Mouse (Mus musculus): Measurements from ENCODE around the gene Dnhd1. TPM values are rescaled to one million over a fixed set of nuclear protein-coding genes. Genes with fewer than 3 reads are reported as not detected.

The Dnhd1 gene
- 1 to 10 TPM; 5.9 to 7.1 TPM for total RNA-seq (2021)
- long read RNA-seq, experiment 1, partial matches to known transcripts: 2 of 2 reads
- long read RNA-seq, experiment 1, other reads (novel, unspliced or antisense): 0 of 2 reads
- long read RNA-seq, experiment 2, partial matches to known transcripts: 0 of 1 reads
- long read RNA-seq, experiment 2, other reads (novel, unspliced or antisense): 1 of 1 reads

DNA sequence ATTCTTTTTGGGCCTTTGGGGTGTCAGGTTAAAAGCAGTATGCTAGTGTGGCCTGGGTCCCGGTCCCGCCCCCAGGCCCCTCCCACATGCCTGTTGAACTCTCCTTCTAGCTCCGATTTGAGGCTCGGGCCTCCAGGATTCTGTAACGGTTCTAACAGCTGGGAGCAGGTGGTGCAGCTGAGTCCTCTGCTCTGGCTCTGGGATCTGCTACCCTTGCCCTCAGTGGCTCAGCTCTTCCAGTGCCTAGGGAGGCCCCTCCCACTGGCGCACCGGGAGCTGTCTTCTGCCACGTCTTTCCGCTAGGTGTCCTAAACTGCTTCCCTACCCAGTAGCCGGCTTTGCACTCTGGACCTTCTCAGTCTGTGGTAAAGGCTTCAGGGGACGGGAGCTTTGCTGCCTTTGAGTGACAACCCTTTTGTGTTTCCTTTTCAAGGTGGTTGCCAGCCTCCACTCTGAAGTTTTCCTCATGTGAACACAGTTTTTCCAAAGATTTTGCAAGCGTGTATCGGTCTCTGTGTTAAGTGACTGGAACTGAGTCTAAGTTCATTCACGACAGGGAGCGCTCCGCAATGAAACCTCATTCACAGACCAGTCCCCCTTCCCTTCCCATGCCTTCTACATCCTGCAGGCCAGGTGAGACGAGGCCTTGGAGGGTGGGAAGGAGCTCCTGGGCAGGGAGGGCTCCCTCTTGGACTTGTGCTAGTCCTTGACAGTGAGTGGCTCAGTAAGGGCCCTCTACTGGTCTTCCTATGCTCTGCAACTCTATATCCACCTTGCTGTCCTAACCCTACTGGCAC, at the start of gene Dnhd1:
Gene Dnhd1, plus strand, starts transcription at position 189 of the 797 bp plus-strand sequence.
- DNase-seq (ENCODE audit: low spot score in 2 of 2): peak in 1 of 2 experiments; percentile 54

DNA sequence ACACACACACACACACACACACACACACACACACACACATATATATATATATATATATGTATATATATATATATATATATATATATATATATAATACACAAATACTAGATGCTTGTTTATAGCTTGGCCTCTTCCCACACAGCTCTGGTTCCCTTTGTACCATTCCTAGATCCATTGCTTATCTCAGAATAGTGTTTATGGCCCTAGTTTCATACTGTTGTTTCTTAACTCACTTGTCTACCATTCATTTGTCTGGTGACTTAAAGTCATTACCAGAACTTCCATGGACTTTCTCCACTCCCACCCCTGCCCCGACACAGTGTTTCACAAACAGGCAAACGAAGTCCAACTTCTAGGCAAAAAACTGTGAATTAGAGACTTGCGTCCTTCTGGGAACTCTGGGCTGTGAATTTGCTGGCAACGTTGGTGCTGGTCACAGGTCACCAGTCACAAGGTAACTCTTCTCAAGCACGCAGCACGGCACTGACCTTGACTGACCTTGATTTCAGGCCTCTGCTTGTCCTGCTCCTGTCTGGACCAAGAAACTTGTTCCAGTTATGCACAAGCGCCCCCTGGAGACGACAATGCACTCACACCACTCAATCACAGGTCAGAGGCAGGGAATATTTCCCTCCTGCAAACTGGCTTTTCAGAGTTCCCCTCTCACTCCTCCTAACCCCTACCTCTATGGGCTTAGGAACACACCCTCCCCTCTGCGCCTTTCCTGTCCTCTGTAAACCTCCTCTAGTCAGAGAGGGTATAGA, 47.6 kb upstream of the Dnhd1 start:
- DNase-seq (ENCODE audit: low spot score in 2 of 2): peak; percentile 28 to 34

DNA sequence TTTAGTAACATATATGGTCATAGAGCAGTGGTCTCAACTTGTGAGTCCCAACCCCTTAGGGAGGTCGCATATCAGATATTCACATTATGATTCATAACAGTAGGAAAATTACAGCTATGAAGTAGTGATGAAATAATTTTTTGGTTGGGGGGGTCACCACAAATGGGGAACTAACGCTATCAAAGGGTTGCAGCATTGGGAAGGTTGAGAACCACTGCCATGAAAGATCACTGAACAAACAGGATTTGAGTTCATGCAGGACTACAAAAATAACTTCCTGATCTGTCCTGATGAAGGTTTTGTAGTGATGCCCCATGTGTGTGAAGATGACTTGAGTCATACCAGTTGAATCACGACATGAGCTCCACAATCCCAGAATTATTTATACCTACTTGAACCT, 42.2 kb upstream of the Dnhd1 start:
- no peak for DNase-seq (ENCODE audit: low spot score in 2 of 2)

DNA sequence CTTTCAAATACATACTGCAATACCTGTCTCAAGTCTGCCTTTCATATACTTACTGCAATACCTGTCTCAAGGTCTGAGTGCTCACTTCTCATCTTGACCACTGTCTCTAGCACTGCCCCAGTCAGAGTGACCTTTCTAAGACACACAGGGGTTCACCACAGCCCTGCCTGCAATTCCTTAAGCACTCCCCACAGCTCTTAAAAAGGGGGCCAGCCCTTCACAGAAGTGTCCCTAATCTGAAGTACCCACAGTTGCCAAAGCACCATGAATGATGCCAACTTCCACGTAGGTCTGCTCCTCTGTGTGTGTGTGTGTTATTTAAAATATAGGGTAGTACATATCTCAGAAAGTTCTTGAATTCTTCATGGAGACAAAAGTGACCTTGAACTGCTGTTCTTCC, 38.9 kb upstream of the Dnhd1 start:
- DNase-seq (ENCODE audit: low spot score in 2 of 2): no peak

DNA sequence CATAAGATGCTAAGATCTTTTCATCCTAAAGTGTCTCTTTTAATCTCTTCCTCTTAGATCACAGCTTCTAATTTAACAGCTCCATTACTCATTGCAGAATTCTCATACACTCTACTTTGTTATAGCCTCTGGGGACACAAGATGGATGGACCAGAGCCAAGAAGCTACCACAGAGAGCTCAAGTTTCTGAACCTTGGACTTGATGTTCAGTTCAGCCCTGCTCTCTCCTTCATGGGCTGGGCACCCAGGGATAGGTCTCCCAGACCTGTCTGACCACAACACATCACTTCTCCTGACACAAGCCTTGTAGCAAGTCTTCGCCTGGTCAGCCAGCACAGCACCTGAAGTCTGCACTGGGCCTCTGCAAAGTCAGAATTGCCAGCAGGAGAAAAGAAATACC, 36.2 kb upstream of the Dnhd1 start:
- no peak for DNase-seq (ENCODE audit: low spot score in 2 of 2)

DNA sequence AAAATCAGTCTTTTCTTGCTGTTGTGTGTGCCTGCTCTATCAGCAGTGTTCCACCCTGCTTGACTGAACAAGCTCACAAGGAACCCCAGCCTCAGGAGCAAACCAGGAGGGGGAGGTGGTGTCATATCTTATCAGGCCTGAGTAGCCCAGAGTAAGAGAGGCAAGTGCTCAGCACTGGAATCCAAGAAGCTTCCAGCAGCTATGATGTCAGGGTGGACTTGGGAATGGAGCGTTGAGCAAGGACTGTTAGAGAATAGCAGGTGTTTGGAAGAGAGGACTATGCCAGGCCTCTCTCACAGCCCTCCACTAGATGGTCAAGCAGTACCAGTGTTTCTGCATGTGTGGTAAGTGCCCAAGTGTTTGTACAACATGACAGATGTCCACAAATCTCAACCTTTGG, 34.9 kb upstream of the Dnhd1 start:
- DNase-seq (ENCODE audit: low spot score in 2 of 2): no peak

DNA sequence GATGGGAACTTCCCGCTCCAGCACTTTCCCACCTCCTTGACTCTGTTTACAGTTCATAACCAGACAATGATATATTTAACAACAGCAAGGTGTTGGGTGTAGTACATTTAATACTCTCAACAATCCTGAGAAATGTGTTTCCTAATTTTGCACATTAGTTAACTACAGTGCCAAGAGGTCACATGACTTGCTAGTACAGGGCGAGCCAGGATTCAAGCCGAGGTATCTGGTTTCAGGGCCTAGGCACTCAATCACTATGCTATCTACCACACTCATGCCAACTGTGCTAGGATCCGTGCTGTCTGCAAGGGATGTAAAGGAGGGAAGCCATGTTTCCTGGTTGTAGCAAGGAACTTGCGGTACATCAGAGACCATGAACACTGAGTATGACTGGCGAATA, 34.1 kb upstream of the Dnhd1 start:
- no peak for DNase-seq (ENCODE audit: low spot score in 2 of 2)

DNA sequence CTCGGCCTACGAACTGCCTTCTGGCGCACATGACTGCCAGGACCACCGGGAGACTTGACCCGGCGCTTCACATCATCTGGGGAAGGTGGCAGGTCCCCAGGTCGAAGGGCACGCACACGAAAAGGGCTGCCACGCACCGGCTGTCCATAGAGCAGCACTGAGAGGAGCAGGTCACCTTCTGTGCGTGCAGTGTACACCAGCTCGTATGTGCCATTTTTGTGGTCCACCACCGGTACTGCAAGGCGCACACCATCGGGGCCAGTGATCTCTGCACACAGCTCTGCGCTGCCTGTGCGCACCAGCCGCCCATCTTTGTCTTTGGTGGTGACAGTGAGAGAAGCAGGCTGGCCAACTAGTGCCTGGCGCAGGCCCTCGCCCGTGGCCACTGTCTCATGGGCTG, 32.8 kb upstream of the Dnhd1 start:
- no peak for DNase-seq (ENCODE audit: low spot score in 2 of 2)

DNA sequence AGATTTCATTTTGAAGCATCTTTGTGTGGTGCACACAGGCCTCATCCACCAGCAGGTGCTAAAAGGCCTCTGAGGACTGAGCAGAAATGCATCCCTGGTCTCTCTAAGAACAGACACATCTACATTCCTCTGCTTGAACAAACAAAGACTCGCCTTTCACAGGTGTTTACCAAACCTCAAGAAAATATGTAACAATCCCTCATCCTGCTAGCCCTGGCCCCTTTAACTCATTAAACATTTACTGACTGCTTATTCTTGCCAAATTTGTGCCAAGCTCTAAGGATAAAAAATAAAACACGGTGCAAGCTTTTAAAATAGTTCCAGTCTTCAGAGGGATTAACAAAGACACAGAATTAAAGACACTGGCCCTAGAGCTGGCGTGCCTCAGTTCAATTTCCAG, 30.9 kb upstream of the Dnhd1 start:
- no peak for DNase-seq (ENCODE audit: low spot score in 2 of 2)

DNA sequence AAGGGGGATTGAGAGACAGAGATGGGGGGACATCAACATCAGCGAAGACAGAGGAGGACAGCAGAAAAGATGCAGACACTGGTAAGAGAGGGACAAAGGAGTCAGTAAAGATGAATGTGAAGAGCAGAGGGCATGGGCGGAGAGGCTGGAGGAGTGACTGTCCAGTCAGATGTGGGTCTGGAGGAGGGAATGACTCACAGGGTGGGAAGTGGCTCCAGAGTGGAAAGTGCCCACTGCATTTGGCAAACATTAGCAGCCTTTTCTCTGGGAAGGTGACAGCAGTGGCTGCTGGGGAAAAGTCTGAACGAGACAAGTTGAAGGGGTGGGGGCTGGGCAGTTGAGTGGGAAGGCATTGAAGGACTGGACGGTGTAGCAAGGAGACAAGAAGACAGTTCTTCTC, 29.6 kb upstream of the Dnhd1 start:
- no peak for DNase-seq (ENCODE audit: low spot score in 2 of 2)

DNA sequence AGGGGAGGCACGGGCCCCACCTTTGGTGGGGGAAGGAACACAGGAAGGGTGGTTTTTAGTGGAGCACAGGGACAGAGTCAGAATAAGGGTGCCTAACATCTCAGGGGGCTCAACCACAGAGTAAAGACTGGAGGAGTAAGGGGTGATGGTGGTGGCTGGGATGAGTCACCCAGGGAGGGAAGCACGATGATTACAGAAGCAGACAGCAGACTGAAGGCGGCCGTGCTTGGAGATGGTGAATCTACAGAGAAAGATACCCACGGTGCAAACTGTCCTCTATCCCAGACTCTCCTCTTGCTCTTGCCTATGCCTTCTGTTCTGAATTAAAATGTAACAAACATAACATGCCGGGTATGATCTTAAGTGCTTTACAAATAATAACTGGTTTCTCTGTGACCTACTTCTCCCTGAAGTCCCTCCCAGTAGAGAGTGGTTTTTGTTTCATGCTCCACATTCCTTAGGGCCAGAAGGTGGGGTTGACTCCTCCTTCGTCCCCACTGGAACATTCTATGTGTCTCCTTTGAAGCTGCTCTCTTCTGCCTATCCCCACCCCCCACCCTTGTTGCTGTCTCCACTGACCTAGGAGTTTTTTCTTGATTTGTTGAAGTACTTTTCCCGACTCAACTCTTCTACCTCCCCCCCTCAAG, 28.9 kb upstream of the Dnhd1 start:
- DNase-seq (ENCODE audit: low spot score in 2 of 2): no peak

DNA sequence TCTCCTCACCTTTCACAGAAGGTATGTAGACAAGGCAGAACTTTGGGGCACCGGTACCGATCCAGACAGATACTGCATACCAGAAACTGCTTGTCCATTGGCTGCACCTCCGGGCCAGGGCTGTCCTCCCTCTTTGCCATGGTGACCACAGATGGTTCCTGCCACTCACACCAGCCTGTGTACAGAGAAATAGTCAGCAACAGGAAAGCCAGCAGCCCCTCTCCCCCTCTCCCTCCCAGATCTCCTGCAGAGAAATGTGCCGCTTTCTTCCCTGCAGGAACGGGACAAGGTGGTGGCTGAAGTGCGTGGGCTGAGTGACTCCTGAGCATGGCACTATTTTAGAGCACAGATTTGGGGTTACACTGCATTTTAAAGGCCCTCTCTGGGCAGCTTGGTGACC, 25.2 kb upstream of the Dnhd1 start:
- DNase-seq (ENCODE audit: low spot score in 2 of 2): no peak

DNA sequence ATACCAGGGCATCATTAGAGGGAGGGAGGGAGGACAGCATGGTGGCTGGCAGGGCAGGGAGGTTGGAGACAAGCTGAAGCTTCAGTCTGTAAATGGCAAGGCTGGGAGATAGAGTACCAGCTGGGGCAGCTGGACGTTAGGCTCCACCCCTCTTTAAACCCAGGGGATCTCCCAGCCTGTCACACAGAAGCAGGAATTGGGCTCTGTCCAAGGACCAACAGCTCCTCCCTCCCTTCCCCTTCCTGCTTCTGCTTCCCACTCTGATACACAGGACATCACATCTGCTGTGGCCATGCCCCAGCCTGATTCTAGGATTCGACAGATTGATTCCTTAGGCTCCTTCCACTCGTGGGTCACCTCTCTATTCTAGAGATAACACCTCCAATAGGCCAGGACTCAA, 22.0 kb upstream of the Dnhd1 start:
- DNase-seq (ENCODE audit: low spot score in 2 of 2): peak in 1 of 2 experiments; percentile 14

DNA sequence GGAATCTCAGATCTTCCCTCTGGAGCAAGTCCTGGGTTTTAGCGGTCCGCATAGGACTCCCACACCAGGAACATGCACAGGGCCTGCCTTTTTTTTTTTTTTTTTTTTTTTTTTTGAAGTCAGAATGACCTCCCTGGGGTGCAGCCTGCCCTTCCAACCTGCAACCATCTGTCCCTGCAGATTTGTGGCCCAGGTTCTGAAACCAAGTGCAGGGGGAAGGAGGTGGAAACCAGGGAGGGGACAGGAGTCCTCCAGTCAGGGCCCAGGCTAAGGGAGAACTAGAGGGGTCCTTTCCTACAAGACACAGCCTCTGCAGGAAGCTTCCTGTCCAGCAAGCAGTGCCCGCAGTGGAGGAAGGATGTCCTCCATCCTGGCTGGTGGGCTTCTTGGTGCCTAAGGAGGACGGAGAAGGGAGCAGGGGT, 18.1 kb upstream of the Dnhd1 start:
- DNase-seq (ENCODE audit: low spot score in 2 of 2): no peak

DNA sequence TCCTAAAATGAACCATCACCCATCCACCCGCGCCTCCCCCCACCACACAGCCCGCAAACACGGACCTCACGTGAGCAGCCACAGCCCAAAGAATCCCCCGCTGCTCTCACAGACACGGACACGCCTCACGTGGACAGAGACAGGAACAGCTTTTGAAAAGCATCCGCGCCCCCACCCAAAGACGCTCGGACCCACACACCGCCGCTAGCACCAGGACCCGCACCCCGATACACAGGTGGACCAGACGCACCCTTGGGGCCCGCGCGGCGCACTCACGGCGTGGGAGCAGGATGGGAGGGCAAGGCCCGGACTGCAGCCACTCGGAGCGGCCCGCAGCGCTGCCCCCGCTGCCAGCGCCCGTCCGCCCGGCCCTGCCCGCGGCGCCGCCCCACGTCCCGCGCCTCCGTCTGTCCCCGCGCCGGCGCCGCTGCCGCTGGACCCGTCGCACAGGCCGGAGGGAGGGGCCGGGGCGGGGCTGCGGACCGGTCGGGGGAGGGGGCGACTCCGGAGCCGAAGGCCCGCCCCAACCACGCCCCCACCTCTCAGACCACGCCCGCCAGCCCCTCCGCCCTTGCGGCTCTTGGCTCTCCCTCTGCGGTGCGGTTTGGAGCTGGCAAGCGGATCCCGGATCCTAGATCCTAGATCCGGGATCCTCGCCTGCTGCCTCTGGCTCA, 17.4 kb upstream of the Dnhd1 start, which contains the start of gene Trim3:
Gene Trim3, minus strand, starts transcription at position 445 of the 674 bp plus-strand sequence.
- DNase-seq (ENCODE audit: low spot score in 2 of 2): peak; percentile 84 to 87

DNA sequence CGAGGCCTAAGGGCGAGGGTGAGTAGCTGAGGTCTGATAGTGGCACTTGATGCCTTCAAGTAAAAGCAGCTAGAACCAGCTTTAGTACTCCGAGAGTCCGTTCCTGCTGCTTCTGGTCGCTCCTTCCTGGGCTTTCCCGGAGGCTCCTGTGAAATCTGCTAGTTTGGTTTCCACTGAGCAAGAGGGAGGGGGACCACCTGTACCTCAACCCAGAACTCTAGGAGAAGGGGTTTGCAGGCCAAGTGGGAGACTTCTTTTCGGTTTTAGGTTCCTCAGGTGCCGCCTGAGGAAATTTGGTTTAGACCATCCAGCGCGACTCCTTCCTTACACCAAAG, 16.9 kb upstream of the Dnhd1 start:
- DNase-seq (ENCODE audit: low spot score in 2 of 2): no peak

DNA sequence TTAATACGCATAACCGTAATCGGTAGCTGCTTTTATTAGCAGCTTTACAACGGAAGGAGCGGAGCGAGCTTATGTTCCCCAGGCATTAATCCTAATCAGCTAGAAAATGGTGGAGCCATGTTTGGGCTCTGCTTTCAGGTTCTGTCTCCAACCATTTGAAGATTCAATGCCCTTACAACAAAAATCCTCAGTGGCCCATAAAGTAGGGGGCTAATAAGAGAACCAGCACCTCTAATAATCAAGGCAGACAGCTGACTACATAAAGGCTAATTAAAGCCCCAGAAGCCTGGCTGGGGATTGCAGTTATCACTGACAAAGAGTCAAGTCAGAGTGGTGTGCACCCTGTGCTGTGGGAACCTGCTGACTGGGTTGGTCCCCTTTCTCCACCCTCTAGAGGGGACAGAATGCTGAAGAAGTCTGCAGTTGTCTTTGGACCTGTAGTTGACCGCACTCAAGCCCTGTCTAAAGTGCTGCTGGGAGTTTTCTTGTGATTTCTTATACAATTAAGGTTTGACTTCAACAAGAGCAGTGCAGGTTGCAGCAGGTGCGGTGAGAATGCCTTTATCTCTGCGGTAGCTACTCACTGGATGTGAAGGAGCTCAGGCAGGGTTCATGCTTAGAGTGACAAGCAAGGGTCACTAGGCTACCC, 16.2 kb upstream of the Dnhd1 start:
- no peak for DNase-seq (ENCODE audit: low spot score in 2 of 2)

DNA sequence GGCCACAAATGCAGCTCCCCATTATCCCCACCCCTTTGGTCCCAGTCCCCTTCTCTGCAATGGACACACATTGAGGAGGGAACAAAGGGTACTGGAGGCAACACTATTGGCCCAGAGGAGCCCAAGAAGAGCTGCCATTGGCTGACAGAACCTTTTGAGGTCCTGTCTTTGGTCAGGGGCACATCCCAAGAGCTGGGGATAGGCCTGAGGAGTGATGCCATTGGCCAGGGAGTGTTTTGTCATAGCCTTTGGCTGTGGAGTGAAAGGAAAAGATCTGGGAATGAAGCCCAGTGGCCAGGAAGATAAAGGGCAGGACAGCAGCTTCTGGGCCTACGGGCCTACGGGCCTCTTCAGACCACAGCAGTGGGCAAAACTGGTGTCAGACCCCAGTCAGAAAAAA, 14.9 kb upstream of the Dnhd1 start:
- DNase-seq (ENCODE audit: low spot score in 2 of 2): no peak

DNA sequence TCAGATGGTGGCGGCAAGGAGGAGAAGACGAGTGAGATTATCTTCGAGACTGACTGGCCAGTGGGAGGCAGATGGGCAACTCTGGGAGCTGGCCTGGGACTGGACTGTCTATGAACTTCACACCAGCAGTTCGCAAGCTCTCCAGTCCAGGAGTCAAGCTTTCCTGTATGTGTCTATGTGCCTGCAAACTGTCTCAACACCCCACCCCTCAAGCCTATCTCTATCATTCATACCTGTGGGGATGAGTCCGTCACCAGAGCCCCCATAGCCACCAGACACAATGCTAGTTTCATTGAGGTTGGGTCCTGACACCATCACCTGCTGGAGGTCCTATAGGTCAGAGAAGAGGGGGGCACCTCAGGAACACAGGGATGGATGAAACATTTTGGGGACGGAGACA, 11.9 kb upstream of the Dnhd1 start:
- no peak for DNase-seq (ENCODE audit: low spot score in 2 of 2)

DNA sequence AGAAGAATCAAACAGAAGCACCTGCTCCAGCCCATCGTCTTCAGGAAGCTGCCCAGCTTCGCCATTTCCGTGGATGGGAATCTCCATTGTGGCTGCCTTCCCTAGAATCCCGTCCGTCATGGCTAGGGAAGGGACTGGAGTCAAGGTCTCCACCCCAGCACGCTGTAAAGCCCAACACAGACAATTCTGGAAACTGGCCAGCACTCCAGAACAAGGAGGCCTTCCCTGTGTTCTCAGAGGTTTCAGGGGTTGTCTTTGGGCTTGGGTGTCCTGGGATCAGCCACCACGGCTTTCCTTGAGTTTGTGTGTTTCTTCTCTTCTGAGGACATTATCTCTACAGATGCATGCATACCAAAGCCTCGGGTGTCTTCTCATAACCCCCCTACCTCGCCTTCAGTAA, 11.3 kb upstream of the Dnhd1 start:
- no peak for DNase-seq (ENCODE audit: low spot score in 2 of 2)

DNA sequence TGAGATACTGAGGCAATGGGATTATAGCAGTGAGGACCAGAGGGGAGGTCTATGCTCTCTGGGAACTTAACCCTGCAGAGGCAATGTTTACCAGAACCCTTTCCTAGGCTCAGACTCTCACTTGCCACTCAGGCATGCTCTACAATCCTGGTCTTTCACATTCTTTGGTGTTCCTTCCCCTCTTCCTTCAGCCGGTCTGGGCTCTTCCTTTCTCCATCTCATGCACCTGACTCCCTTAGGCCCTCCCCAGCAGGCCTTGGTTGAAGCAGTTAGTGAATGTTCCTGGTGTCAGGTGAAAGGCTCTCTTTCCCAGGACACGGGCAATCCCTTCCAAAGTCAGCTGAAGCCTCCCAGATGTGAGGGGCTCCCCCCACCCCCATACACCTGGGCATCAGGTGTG, 10.9 kb upstream of the Dnhd1 start, which contains the start of gene Timm10b:
Gene Timm10b, plus strand, starts transcription at position 301 of the 400 bp plus-strand sequence.
- no peak for DNase-seq (ENCODE audit: low spot score in 2 of 2)
